Mouse (Mus musculus) megakaryocyte, embryonic 14.5 days (primary cell): ENCODE measurements around the gene Adarb1.

ENCODE experiments used
- FLI1 ChIP-seq: IDR thresholded peaks from 2 replicates; pipeline ENCODE4 v1.6.1; 2012; ENCODE audit warnings: low read length, inconsistent platforms, mixed read lengths
- GATA1 ChIP-seq: IDR thresholded peaks from 3 replicates; pipeline ENCODE4 v1.6.1; 2012; ENCODE audit warnings: mixed read lengths, low read length, inconsistent platforms, borderline replicate concordance

- TF ChIP-seq GATA1: no peak
- no peak for TF ChIP-seq FLI1
Observed at GRCm38 (mm10) chr10:77260166-77260875, 157.7 kb downstream of the Adarb1 start.
